Mouse (Mus musculus) kidney, postnatal 25 days (tissue): ENCODE measurements around the gene Riok2.
"Not testable (repeated sequence)": the region's sequence is repeated elsewhere in the genome, so short reads cannot be mapped to it uniquely, and the experiment has no call there.

Source experiments
- DNase-seq, 2 experiments: peaks; one replicate each; pipeline ENCODE4 v3.0.0; 2021; ENCODE audit warnings: mixed read lengths in 2 of 2

The Riok2 gene

GRCm38 (mm10) chr17:17373918-17374910, at the start of gene Riok2:
TSS of gene Riok2 (plus strand) at chr17:17374309.
- DNase-seq, result peak; percentile 97 to 99

- not testable (repeated sequence) for DNase-seq
These were observed 48.1 kb upstream of the Riok2 start for GRCm38 (mm10) chr17:17326022-17326421.

GRCm38 (mm10) chr17:17326636-17327035, 47.5 kb upstream of the Riok2 start:
- DNase-seq, result no peak

GRCm38 (mm10) chr17:17345374-17346183, 28.5 kb upstream of the Riok2 start:
- not testable (repeated sequence) for DNase-seq

- DNase-seq, result not testable (repeated sequence)
These were observed 27.8 kb upstream of the Riok2 start for GRCm38 (mm10) chr17:17346281-17346680.

GRCm38 (mm10) chr17:17373550-17373917, 575 bp upstream of the Riok2 start:
- no peak for DNase-seq

GRCm38 (mm10) chr17:17375581-17375980, 1.5 kb downstream of the Riok2 start:
- DNase-seq, result no peak

- no peak for DNase-seq
These were observed 9.6 kb downstream of the Riok2 start for GRCm38 (mm10) chr17:17383703-17384102.

- no peak for DNase-seq
These were observed 10.4 kb downstream of the Riok2 start for GRCm38 (mm10) chr17:17384502-17384901.

GRCm38 (mm10) chr17:17386117-17386516, 12.0 kb downstream of the Riok2 start:
- no peak for DNase-seq

- DNase-seq, result no peak
These were observed 17.7 kb downstream of the Riok2 start for GRCm38 (mm10) chr17:17391823-17392222.

- DNase-seq, result peak in 1 of 2 experiments; percentile 40
These were observed 18.8 kb downstream of the Riok2 start for GRCm38 (mm10) chr17:17392863-17393262.

- DNase-seq, result no peak
These were observed 19.2 kb downstream of the Riok2 start for GRCm38 (mm10) chr17:17393300-17393699.

GRCm38 (mm10) chr17:17394336-17394735, 20.2 kb downstream of the Riok2 start:
- peak; percentile 73 to 89 for DNase-seq

GRCm38 (mm10) chr17:17396869-17397268, 22.8 kb downstream of the Riok2 start:
- no peak for DNase-seq

- DNase-seq, result no peak
These were observed 24.6 kb downstream of the Riok2 start for GRCm38 (mm10) chr17:17398664-17399063.

- peak; percentile 34 to 45 for DNase-seq
These were observed 28.3 kb downstream of the Riok2 start, which contains the start of gene Lix1 for GRCm38 (mm10) chr17:17402222-17403004. TSS of gene Lix1 (plus strand) at chr17:17402672.

GRCm38 (mm10) chr17:17403038-17403437, 28.9 kb downstream of the Riok2 start:
- no peak for DNase-seq

GRCm38 (mm10) chr17:17403578-17404112, 29.5 kb downstream of the Riok2 start:
- no peak for DNase-seq

GRCm38 (mm10) chr17:17404811-17405544, 30.9 kb downstream of the Riok2 start:
- peak in 1 of 2 experiments; percentile 10 for DNase-seq

GRCm38 (mm10) chr17:17405606-17406005, 31.5 kb downstream of the Riok2 start:
- DNase-seq, result no peak
